Mouse (Mus musculus) kidney, embryonic 14.5 days (tissue): Measurements from ENCODE around the gene Ppp2r3d. TPM values are rescaled to one million over a fixed set of nuclear protein-coding genes. Genes with fewer than 3 reads are reported as not detected.
"Not testable (repeated sequence)": the region's sequence is repeated elsewhere in the genome, so short reads cannot be mapped to it uniquely, and the experiment has no call there.

Experiments used
- ATAC-seq: fragments of 200-750 bp; cut with Nextera tagmentation; 2 replicates; pipeline ENCODE4 v1.8.0; 2017; ENCODE audit warnings: moderate number of reproducible peaks, mild to moderate bottlenecking, moderate TSS enrichment, moderate library complexity; ENCODE audit not compliant: low FRiP score, low TSS enrichment
- H3K27ac ChIP-seq: fragments of 300-500 bp; sonication (generic); 2 replicates; pipeline ENCODE4 v1.5.1; 2014; ENCODE audit warnings: low read depth, mild to moderate bottlenecking, low read length, moderate library complexity, mixed read lengths
- H3K27me3 ChIP-seq: fragments of 300-500 bp; sonication (generic); 2 replicates; pipeline ENCODE4 v1.6.1; 2014; ENCODE audit warnings: mild to moderate bottlenecking, low read length; ENCODE audit not compliant: control insufficient read depth, insufficient read depth
- H3K36me3 ChIP-seq: fragments of 300-500 bp; sonication (generic); 2 replicates; pipeline ENCODE4 v1.6.1; 2014; ENCODE audit warnings: low read length, mixed read lengths; ENCODE audit not compliant: control insufficient read depth, insufficient read depth
- H3K4me1 ChIP-seq: fragments of 300-500 bp; sonication (generic); 2 replicates; pipeline ENCODE4 v1.6.1; 2014; ENCODE audit warnings: low read length, mixed read lengths; ENCODE audit not compliant: control insufficient read depth, insufficient read depth
- H3K4me2 ChIP-seq: fragments of 300-500 bp; sonication (generic); replicated peaks from 2 replicates; pipeline ENCODE4 v1.6.1; 2014; ENCODE audit warnings: low read depth, mild to moderate bottlenecking, low read length
- H3K4me3 ChIP-seq: fragments of 300-500 bp; sonication (generic); 2 replicates; pipeline ENCODE4 v1.5.1; 2014; ENCODE audit warnings: mild to moderate bottlenecking, low read length
- H3K9ac ChIP-seq: fragments of 300-500 bp; sonication (generic); 2 replicates; pipeline ENCODE4 v1.6.1; 2014; ENCODE audit warnings: low read depth, mild to moderate bottlenecking, low read length, moderate library complexity
- H3K9me3 ChIP-seq: fragments of 300-500 bp; sonication (generic); 2 replicates; pipeline ENCODE4 v1.6.1; 2016; ENCODE audit warnings: low read length; ENCODE audit not compliant: control insufficient read depth
- WGBS: fragments of 180-500 bp; shearing (Covaris S2); extraction: QIAGEN DNeasy Blood & Tissue Kit; methylation state at CpG from one replicate; pipeline ENCODE4 v1.1.7; 2014; 5-methylcytosine and 5-hydroxymethylcytosine counted together
- polyA plus RNA-seq: library from polyadenylated mRNA; unstranded; fragments of >200 nt; fragmentation: Nextera tagmentation; extraction: Ambion mirVana; gene quantifications from 2 replicates; pipeline ENCODE4 v1.2.1, GENCODE M21; 2014

Gene Ppp2r3d
- 128 and 129 TPM in 2 replicates for polyA plus RNA-seq

DNA sequence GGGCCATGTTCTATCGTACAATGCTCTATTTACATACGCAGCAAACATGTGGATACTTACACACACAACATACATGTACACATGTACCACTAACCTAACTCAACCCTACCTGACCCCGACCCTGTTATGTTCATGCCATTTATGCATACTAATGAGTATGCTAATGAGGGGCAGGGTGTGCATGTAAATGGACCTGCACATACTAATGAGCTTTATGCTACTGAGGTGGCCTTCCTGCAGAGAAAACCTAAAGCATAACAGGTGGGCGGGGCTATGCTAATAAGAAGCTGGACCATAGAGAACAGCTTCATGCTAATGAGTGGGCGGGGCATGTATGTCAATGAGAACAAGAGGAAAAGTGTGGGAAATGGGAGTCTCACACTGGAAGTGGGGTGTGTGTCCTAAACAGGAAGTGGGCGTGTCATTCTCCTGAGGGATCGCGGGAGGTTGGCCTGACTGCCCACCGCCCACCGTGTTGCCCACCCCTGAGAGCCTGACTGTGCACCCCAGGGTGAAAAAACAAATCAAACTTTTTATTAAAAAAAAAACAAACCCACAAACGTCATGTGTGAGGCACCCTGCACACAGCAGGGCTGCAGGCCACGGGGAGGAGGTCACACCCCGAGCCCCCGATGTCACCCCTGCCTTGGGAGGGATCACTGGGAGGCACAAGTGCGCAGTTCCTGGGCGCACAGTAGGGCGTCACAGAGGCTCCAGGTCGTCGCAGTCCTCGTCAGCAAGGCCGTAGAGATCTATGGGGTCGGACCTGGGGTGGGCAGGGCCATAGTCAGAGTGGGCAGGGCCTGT, at the start of gene Ppp2r3d:
TSS of gene Ppp2r3d (minus strand) at position 803 of the 807 bp plus-strand sequence.
- Histone ChIP-seq H3K9ac (no peak within 1 kb of the TSS), H3K27ac (no peak within 1 kb of the TSS), H3K9me3 (peaks cover 7% of the 10 kb centered on the region), H3K27me3 (no peaks in the 10 kb centered on the region), H3K4me1 (no peaks in the 10 kb centered on the region), H3K4me3 (no peak within 1 kb of the TSS), H3K4me2 (no peak within 1 kb of the TSS), H3K36me3 (peaks cover 12% of the 10 kb centered on the region)
- WGBS, result 96% methylated on average over 22 of the region's 22 CpGs
- peak; percentile 73 for ATAC-seq

DNA sequence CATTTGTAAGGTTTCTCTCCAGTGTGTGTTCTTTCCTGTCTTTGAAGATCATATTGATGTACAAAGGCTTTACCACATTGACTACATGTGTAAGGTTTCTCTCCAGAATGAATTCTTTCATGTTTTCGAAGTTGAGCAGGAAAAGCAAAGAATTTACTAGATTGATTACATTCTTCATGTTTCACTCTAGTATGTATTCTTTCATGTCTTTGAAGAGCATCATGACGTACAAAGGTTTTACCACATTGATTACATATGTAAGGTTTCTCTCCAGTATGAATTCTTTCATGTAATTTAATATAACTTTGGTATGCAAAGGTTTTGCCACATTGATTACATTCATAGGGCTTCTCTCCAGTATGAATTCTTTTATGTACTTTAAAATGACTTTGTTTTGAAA, 17.0 kb upstream of the Ppp2r3d start, which contains the start of gene Gm21836:
TSS of gene Gm21836 (minus strand) at position 101 of the 400 bp plus-strand sequence.
- H3K9me3 ChIP-seq, H3K27me3 ChIP-seq, H3K27ac ChIP-seq, H3K4me3 ChIP-seq, H3K9ac ChIP-seq, H3K36me3 ChIP-seq, H3K4me2 ChIP-seq, ATAC-seq, H3K4me1 ChIP-seq: not testable (repeated sequence)
- 90% methylated on average over 2 of the region's 2 CpGs for WGBS

DNA sequence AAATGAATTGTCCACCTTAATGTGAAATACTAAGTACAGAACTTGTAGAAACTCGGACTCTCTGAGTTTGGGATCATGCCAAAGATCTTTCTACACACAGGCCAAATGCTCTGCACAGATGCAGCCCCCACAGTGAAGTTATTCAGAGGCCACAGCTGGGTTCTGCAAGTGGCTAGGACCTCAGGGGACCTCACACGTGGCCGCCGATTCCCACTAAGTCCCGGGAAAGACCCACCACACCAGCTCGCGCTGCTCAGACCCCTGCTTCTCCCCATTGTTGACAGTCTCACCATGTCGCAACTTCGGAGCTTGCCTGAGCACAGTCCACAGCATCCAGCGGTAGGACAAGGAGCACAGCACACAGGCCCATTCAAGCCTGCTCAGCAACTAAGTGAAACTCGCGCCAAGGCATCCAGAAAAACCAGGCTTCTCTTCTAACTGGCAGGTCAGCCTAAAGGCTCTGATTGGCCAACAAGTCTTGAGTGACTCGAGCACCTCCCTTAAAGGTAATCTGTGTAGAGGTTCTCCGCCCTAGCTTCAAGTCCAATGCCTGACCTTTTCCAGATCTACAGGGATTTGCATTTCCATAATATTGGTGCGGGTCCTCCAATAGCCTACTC, 3.8 kb upstream of the Ppp2r3d start:
- H3K36me3 ChIP-seq, result peaks cover 12% of the 10 kb centered on the region
- not testable (repeated sequence) for H3K9me3 ChIP-seq, H3K27ac ChIP-seq, H3K4me1 ChIP-seq, H3K9ac ChIP-seq, ATAC-seq, H3K27me3 ChIP-seq, H3K4me2 ChIP-seq, H3K4me3 ChIP-seq
- WGBS, result 64% methylated on average over 11 of the region's 15 CpGs

DNA sequence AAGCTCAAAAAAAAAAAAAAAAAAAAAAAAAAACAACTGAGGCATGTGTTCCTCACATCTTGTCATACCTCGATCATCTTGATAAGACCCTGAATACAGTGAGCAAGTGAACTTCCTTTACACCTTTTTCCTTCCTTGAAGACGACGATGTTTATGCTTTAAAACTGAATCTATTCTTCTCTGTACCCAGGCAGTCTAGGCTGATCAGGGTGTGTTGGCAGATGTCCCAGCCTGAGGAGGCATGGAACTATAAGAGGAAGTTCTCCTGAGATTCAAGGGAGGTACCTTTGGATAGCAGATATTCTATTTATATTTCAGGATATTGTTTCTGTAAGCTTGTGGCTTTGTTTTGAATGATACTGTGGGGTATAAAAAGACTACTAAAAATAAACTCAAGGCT, 1.4 kb upstream of the Ppp2r3d start:
- H3K27ac ChIP-seq, result no peak overlapping the region
- H3K4me3 ChIP-seq, result no peak overlapping the region
- H3K4me1 ChIP-seq, result no peaks in the 10 kb centered on the region
- H3K36me3 ChIP-seq, result peaks cover 12% of the 10 kb centered on the region
- H3K9me3 ChIP-seq, result peaks cover 7% of the 10 kb centered on the region
- ATAC-seq, result no peak
- H3K4me2 ChIP-seq, result no peak overlapping the region
- 78% methylated on average over 3 of the region's 3 CpGs for WGBS
- no peak overlapping the region for H3K9ac ChIP-seq
- no peaks in the 10 kb centered on the region for H3K27me3 ChIP-seq

DNA sequence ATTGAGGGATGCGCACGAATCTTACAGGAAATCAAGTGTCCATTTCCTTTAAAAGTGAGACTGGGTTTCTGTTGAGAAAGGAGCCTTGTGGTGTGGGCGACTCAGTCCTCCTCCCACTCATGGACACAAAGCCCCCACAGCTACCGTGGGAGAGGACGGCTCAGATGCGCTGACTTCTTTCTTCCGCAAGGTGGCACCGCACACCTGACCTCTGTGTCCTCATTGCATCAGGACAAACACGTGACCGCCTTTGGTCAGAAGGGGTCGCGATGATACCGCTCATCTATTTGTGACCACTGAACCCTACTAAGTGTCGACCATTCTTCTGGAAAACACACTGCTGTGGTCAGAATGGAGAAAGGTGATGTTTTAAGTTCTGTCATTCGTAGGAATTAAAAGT, 1.0 kb downstream of the Ppp2r3d start:
- no peak overlapping the region for H3K4me3 ChIP-seq
- H3K9ac ChIP-seq, result no peak overlapping the region
- peaks cover 12% of the 10 kb centered on the region for H3K36me3 ChIP-seq
- no peak overlapping the region for H3K27ac ChIP-seq
- 87% methylated on average over 15 of the region's 15 CpGs for WGBS
- H3K27me3 ChIP-seq, result no peaks in the 10 kb centered on the region
- no peaks in the 10 kb centered on the region for H3K4me1 ChIP-seq
- ATAC-seq, result peak; percentile 26; the same call in 1 of the 2 replicates
- H3K4me2 ChIP-seq, result no peak overlapping the region
- peaks cover 7% of the 10 kb centered on the region for H3K9me3 ChIP-seq

DNA sequence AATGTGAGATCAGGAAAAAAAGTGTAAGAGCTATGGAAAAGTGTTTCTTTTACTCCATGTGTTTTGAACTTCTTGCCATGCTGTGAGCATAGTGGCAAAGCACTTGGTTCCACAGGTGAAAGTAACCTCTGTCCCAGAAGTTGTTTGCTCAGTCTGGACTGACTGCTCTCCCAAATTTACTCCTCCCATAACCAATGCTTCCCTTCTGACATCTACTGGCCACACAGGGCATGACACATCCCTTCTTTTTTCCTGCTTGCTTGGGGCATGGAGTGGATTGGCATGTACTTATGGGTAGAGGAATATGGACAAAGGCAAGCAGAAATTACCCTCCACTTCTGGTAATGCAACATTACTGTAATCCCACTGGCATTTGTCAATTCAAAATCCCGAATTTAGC, 20.1 kb downstream of the Ppp2r3d start:
- Histone ChIP-seq H3K27ac (no peak overlapping the region), H3K4me1 (no peaks in the 10 kb centered on the region), H3K9ac (no peak overlapping the region), H3K4me2 (no peak overlapping the region), H3K9me3 (no peaks in the 10 kb centered on the region), H3K27me3 (no peaks in the 10 kb centered on the region), H3K4me3 (no peak overlapping the region), H3K36me3 (no peaks in the 10 kb centered on the region)
- WGBS, result 3% methylated on average over 1 of the region's 1 CpGs
- 0 out of 2 replicates have a peak, but pooled peaks have one; percentile 57 for ATAC-seq

DNA sequence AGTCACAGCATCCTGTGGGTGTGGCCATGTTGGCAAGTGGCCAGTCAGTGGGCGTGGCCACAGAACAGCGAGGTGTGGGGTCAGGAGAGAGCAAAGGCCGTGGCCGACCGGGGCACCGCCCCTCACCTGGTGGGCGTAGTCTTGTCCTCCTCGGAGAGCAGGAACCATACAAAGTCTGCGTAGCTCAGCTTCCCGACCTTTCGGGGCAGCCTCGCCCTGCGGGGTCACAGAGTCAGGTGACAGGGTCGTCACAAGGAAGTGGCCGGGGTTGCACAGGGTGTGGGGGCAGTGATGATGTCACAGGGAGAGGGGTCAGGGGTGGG, 34.2 kb downstream of the Ppp2r3d start:
- Histone ChIP-seq H3K4me1 (no peaks in the 10 kb centered on the region), H3K9me3 (peaks cover 33% of the 10 kb centered on the region), H3K36me3 (peaks cover 34% of the 10 kb centered on the region), H3K27ac (no peak overlapping the region), H3K4me2 (no peak overlapping the region), H3K27me3 (no peaks in the 10 kb centered on the region), H3K9ac (no peak overlapping the region), H3K4me3 (no peak overlapping the region)
- 98% methylated on average over 15 of the region's 15 CpGs for WGBS
- 0 out of 2 replicates have a peak, but pooled peaks have one; percentile 7 for ATAC-seq

DNA sequence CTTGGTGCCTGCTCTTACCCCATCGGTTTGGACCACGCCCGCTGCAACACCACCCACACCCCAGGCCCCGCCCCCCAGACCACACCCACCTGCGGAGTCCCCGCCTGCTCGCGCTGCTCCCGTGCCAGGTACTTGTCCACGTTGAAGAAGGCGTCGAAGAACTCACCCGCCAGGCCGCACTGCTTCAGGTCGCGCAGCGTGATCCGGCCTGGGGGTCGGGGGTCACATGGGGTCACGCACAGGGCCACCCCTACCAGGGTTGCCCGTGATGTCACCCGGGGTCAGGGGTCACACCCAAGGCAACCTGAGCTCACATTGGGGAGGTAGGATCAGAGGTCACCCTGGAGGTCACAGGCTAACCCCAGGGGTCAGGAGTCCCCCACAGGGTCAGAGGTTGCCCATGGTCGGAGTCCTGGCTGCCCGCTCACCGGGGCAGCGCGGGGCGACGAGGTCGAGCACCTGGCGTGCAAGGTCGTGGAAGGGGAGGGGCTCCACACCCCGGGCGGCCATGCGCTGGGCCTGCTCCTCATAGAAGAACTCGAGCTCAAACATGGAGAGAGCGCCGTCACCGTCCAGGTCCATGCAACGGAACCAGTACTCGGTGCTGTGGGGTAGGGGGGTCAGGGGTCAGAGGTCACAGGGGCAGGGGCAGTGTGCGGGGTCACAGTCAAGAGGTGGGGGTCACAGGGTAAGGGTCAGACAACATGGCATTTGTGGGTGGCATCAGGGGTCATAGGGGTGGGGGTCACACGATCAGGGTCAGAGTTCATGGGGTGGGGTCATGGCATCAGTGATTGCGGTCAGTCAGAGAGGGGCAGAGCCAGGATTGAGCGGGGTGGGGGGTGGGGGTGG, 34.8 kb downstream of the Ppp2r3d start:
- WGBS, result 98% methylated on average over 45 of the region's 45 CpGs
- 0 out of 2 replicates have a peak, but pooled peaks have one; percentile 3 for ATAC-seq
- no peak overlapping the region for H3K27ac ChIP-seq

More for the DNA sequence above, 34.8 kb downstream of the Ppp2r3d start:
- H3K9me3 ChIP-seq, result peaks cover 33% of the 10 kb centered on the region
- no peaks in the 10 kb centered on the region for H3K4me1 ChIP-seq
- peaks cover 34% of the 10 kb centered on the region for H3K36me3 ChIP-seq
- H3K27me3 ChIP-seq, result no peaks in the 10 kb centered on the region
- H3K4me3 ChIP-seq, result no peak overlapping the region
- H3K4me2 ChIP-seq, result no peak overlapping the region
- H3K9ac ChIP-seq, result no peak overlapping the region
